Mouse (Mus musculus) MEL (cell line): ENCODE measurements around the gene Cdiptos.

Experiments
- CTCF ChIP-seq, 3 experiments: IDR thresholded peaks in 2 of 3; conservative IDR thresholded peaks in 1 of 3; 2 replicates each; pipeline ENCODE4 v1.5.1; 2011 to 2012; ENCODE audit warnings: low read length in 3 of 3, low read depth in 2 of 3, mild to moderate bottlenecking in 2 of 3, improper control_type of control experiment in 1 of 3, inconsistent platforms in 1 of 3, mixed read lengths in 1 of 3, moderate library complexity in 1 of 3; ENCODE audit not compliant: control insufficient read depth in 1 of 3, insufficient read depth in 1 of 3, poor library complexity in 1 of 3, severe bottlenecking in 1 of 3
- POLR2AphosphoS5 ChIP-seq: IDR thresholded peaks from 2 replicates; pipeline ENCODE4 v1.6.1; 2012; ENCODE audit warnings: low read depth, borderline replicate concordance, mild to moderate bottlenecking, inconsistent platforms, low read length, moderate library complexity, mixed read lengths
- ZKSCAN1 ChIP-seq: IDR thresholded peaks from 2 replicates; pipeline ENCODE4 v1.6.1; 2012; ENCODE audit warnings: low read depth, mild to moderate bottlenecking, inconsistent platforms, low read length, improper control_type of control experiment, moderate library complexity

DNA sequence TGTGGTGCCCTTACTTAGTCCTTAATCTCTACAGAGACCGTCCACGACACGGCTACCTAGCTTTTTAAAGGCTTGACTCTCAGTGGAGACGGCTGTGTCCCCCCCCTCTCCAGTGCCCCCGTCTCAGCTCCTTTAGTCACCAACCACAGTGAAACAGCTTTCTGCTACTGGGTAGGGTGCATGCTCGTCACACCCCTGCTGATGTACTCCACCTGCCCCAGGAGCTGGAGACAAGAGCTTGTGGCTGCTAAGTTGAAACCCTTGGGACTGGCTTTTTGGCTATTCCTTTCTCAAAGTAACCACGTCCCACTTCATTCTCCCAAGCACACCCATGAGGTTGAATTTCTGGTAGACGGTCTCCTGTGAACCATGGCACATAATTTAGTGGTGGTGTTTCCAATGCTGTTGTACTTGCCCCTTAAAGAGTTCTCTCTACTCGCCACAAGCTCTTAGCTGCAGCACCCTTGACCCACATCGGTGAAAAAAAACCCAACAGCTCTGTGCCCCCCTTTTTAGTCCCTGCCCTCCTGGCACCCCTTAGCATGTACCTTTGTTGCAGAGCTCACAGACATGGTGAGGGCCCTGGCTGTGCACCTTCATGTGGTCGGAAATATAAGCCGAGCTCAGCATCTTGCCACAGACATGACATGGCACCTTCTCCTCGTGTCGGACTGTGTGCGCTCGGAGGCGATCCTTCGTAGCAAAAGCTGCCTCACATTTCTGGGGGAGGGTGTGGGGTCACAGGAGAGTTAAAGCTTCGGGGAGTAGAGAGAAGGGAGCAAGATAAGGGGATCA is 48.2 kb upstream of the Cdiptos start:
- TF ChIP-seq POLR2AphosphoS5 (no peak), CTCF (IDR thresholded peaks at IDR 0.05 in 2 of 3, conservative IDR thresholded peaks at IDR 0.05 in 1 of 3; ENCODE audit: control insufficient read depth in 1 of 3, insufficient read depth in 1 of 3, low read depth in 2 of 3, low read length in 3 of 3, poor library complexity in 1 of 3, severe bottlenecking in 1 of 3) (no peak), ZKSCAN1 (no peak)
